Mouse (Mus musculus) macrophage (primary cell): ENCODE results near the gene Msi2. TPM values are rescaled to one million over a fixed set of nuclear protein-coding genes. Genes with fewer than 3 reads are reported as not detected.

Experiments used
- H3K27ac ChIP-seq: fragments of 350-480 bp; formaldehyde crosslinking; 2 replicates; pipeline ENCODE4 v1.9.0; 2021
- H3K36me3 ChIP-seq: fragments of 350-480 bp; formaldehyde crosslinking; 2 replicates; pipeline ENCODE4 v1.9.0; 2021; ENCODE audit errors: inconsistent target
- H3K4me3 ChIP-seq: fragments of 350-480 bp; formaldehyde crosslinking; 2 replicates; pipeline ENCODE4 v1.9.0; 2021; ENCODE audit errors: inconsistent target
- H3K79me2 ChIP-seq: fragments of 350-480 bp; formaldehyde crosslinking; 2 replicates; pipeline ENCODE4 v1.9.0; 2021; ENCODE audit errors: inconsistent target
- WGBS: methylation state at CpG from one replicate; pipeline ENCODE4 v1.1.7; 2026; ENCODE audit warnings: inconsistent platforms; ENCODE audit not compliant: missing documents; 5-methylcytosine and 5-hydroxymethylcytosine counted together
- polyA plus RNA-seq: library from polyadenylated mRNA; stranded (reverse); fragments of 250-400 nt; gene quantifications from 3 replicates; pipeline ENCODE4 v1.2.4, GENCODE M21; 2018; ENCODE audit warnings: inconsistent platforms

Gene Msi2
- polyA plus RNA-seq, 1 experiment from 2014 or later: 5.2 TPM

DNA sequence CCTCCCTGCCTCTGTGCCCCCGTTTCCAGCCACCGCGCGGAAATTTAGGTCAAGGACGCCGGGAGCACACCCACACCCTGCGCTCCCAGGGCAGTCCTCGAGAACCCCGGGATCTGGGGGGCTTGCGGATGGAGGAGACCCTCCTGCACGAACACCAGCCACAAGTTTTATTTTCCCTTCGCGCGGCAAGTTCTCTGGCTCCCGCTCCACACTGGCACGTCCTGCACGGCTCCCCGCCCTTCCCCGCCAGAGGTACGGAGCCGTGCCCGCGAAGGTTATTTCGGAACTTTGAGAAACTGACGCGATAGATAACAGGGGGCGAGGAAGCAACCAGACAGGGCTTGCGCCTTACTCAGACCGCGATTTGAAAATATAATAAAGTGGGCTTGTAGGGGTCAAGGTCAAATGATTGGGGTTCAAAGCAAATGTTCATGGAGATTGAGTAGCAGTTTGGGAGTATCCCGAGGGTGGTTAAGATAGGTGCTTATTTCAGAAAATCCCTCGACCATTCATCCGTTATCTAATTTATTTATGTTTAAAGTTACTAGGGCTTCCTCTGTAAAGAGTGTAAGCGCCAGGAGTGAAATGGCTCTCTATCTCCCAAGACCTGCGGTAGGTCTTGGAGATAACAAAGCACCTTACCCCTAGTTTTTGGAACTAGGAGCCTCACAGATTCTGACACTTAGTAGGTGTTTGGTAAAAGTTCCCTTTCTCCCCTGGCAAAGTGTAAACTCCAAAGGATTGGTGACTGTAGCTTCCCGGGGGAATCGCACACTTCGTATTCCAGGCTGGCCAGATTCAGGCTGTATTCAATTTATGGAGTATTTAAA is 668 bp upstream of the Msi2 start:
- Histone ChIP-seq H3K79me2 (no peaks in the 10 kb centered on the region), H3K36me3 (no peaks in the 10 kb centered on the region), H3K4me3 (peak overlapping the region; percentile 41), H3K27ac (no peak overlapping the region)
- 13% methylated on average over 36 of the region's 38 CpGs for WGBS

DNA sequence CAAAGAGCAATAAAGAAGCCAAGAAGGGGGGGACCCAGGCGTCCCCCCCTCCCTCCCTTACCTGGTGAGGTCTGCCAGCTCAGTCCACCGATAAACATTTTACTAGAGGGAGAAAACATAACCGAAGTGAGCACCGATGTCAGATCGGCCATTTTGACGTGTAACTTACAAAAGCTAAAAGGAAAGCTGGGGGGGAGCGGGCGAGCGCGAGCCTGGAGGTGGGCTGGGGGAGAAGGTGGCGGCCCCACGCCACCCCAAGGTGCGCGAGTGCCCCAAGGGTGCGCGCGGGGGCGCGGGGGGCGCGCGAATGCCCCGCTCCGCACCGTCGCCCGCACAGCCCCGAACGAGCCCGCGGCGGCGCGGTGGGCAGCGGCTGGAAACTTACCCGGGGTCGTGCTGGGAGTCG is 666 bp downstream of the Msi2 start:
- no peak overlapping the region for H3K27ac ChIP-seq
- H3K79me2 ChIP-seq: no peaks in the 10 kb centered on the region
- no peaks in the 10 kb centered on the region for H3K36me3 ChIP-seq
- peak overlapping the region; percentile 52 for H3K4me3 ChIP-seq
- WGBS: 1% methylated on average over 36 of the region's 38 CpGs

DNA sequence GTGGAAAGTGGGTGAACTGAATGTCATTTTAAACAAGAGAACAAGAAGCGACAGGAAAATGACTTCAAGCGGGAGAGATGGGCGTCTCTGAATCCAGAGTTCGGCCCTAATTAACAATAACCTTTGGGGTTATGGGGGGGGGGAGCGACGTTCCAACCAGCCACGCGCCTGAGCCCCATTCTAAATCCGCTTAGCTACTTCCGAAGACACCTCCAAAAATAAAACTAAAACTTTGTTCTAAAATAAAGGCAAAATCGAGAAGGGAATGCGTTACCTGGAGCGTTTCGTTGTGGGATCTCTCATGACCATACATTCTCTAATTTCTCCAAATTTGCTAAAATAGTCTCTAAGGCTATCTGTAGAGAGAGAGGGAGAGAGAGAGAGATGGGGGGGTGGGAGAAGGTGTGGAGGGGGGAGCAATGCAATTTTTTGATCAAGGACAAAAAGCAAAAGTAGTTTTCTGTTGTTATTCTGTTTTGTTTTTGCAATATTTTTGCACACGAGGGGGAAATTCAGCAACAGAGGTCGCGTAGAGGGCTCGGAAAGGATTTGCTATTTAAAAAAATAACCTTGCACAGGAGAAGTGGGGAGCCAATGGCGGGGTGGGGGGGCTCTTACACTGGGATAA is 1.2 kb downstream of the Msi2 start:
- WGBS: 5% methylated on average over 19 of the region's 19 CpGs
- H3K36me3 ChIP-seq: no peaks in the 10 kb centered on the region
- no peak overlapping the region for H3K27ac ChIP-seq

DNA sequence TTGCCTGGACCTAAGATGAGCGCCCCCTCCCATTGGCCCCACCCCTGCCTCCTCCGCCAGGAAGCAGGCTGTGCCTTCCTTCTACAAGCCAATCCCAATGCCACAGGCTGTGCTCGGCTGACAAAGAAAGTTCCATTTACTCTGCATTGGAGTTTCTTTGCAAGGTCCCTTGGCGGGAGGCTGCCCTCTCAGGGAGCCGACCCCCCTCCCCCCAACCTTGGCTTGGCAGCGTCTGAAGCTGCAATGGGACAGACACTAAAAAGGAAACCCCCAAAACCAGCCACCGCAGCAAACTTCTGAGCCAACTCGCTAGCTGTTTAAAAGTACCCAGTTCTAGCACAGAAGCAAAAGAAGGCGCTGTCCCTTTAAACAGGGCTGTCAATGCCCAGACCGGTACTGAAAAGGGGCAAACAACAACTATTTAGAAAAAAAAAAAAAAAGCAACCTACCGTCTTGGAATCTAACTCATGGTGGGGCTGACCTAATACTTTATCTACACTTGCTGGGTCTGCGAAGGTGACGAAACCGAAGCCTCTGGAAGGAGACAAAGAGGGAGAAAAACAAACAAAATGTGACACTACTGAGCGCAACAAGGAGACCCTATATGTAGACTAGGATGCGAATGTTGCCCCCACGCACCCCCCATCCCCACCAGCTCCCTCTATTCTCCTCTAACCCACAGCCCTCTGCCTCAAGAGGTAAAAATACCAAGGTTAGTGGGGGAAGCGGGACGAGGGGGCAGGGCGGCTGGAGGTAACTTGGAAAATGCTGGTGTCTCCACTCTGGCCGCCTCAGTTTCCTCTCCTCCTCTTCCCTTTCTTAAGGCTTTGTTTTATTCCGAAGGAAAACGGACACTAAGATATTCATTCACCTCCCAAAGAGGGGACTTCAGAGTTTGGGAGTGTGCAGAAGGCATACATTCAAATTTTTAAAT is 2.0 kb downstream of the Msi2 start:
- Histone ChIP-seq H3K4me3 (peak overlapping the region; percentile 52), H3K27ac (no peak overlapping the region), H3K79me2 (no peaks in the 10 kb centered on the region), H3K36me3 (no peaks in the 10 kb centered on the region)
- WGBS: 10% methylated on average over 22 of the region's 23 CpGs

More for the DNA sequence above, 1.2 kb downstream of the Msi2 start:
- Histone ChIP-seq H3K4me3 (peak overlapping the region; percentile 52), H3K79me2 (no peaks in the 10 kb centered on the region)

DNA sequence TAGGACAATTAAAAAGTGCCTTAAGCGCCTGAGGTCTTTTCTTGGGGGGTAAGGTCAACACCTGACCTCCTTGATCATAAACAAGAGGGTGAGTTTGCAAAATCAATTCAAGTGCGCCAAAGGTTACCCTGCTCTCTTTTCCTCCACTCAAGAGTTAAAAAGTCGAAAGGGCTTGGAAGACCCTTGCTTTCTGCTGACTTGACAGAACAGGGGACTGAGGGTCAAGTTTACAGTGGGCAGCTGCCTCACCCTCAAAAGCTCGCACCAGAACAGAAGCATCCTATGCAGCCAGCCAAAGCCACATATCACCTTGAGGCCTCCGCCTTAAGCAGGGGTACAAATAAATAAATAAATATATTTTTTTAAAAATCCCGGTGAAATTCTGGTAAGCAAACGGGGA is 3.0 kb downstream of the Msi2 start:
- Histone ChIP-seq H3K4me3 (no peak overlapping the region), H3K27ac (no peak overlapping the region), H3K36me3 (no peaks in the 10 kb centered on the region), H3K79me2 (no peaks in the 10 kb centered on the region)
- 62% methylated on average over 6 of the region's 7 CpGs for WGBS

DNA sequence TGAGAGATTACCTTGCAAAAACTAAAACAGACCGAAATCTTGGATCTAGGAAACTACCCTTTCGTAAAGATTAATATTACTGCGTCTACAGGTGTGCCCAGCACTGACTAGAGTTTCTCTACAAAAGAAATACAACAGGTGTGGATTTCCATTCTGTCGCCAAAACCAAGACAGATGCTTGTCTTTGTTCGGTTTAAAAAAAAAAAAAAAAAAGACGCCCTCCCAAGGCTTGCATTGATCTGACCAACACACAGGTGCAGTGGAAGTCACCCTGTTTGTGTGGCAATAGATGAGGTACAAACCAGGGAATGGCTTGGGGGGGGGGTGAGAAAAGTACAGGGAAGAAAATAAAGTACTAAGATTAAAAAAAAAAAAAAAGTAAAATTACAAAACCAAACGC is 4.2 kb downstream of the Msi2 start:
- H3K27ac ChIP-seq: no peak overlapping the region
- 63% methylated on average over 7 of the region's 7 CpGs for WGBS
- no peaks in the 10 kb centered on the region for H3K36me3 ChIP-seq
- H3K79me2 ChIP-seq: no peaks in the 10 kb centered on the region
- H3K4me3 ChIP-seq: no peak overlapping the region

DNA sequence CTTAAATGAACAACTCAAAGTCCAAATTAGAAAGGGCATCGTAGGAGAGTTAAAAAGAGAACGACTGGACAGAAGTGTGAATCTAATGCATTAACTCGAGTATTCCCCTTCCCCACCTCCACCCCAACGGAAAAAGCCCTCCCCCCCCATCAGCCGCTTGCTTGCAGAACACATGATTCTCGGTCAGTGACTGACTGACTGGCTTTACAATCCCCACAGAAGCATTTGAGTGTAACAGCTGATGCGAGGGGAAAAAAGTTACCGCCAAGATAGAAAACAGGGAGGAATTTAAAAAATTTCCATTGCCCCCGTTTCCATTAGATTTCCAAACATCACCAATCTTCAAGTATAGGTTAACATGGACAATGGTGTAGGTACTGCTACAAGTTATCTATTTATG is 4.8 kb downstream of the Msi2 start:
- Histone ChIP-seq H3K36me3 (no peaks in the 10 kb centered on the region), H3K27ac (no peak overlapping the region), H3K4me3 (no peak overlapping the region), H3K79me2 (no peaks in the 10 kb centered on the region)
- 63% methylated on average over 9 of the region's 9 CpGs for WGBS

DNA sequence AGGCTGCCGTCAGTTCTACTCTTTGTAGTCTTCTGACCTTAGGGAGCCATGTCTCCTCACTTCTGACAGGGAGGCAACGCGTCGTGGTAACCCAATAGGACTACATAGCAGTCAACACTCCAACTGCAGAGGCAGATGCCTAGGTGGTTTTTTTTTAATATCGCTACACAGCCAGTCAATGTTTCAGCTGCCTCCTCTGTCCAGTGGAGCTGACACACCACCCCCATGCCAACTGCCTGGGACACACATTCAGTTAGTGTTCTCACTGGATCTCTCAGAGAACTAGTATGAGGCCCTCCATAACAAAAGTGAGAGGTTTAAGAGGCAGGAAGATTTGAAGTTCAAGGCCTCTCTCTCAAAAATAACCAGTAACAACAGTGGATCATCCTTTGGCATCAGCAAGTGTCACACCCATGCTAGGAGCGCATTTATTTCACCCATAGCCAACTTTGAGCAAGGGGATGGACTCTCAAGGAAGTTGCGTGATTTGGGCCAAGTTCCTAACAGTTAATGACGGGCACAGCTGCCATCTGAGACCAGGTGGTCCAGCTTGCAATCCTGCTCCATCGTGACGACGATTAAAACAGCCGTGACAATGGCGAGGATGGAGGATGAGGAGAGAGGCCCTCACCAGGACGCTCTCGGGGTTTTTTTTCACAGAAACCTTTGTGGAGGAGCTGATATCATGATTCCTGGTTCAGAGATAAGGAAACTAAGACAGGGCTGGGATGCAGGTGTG is 8.3 kb downstream of the Msi2 start:
- H3K36me3 ChIP-seq: no peaks in the 10 kb centered on the region
- H3K79me2 ChIP-seq: no peaks in the 10 kb centered on the region
- WGBS: 94% methylated on average over 15 of the region's 15 CpGs
- no peak overlapping the region for H3K4me3 ChIP-seq
- H3K27ac ChIP-seq: no peak overlapping the region

DNA sequence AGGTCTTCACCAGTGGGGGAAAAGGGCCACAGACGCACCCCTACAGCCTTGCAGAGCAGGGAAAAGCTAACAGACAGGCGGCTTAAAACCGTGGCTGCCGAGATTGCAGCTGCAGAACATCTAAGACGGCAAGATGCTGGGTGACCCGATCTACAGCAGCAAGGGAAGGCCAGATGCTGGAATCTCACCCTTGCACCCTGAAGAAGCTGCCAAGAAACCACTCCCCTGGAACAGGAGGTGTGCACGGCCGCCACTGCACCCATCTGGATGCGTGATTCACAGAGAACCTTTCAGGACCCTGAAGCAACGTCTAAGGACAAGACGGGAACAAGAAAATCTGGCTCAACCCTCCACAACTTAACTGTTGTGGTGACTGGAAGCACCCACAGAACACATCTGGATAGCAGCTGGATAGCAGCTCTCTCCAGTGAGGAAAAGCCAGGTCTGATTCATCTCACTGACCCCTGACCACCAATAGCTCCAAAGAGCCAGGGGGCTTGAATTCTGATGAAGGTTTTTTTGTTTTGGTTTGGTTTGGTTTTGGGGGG is 11.0 kb downstream of the Msi2 start:
- H3K27ac ChIP-seq: no peak overlapping the region
- no peak overlapping the region for H3K4me3 ChIP-seq
- H3K36me3 ChIP-seq: no peaks in the 10 kb centered on the region
- H3K79me2 ChIP-seq: no peaks in the 10 kb centered on the region
- 94% methylated on average over 11 of the region's 11 CpGs for WGBS

DNA sequence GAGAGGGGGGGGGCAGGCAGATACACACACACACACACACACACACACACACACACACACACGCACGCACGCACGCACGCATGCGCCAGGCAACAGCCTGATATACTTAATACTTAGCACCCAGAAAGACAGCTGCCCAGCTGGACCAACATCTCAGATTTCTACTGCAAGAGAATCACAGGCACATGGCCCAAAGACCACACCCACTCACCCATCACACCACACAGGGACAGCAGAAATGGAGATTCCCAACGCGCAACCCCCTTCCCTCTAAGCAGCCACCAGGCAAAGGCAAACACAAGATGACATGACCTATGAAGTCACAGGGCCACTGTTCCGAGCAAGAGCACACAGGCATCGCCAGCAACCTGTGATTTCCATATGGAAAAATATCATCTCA is 13.6 kb downstream of the Msi2 start:
- Histone ChIP-seq H3K27ac (no peak overlapping the region), H3K4me3 (no peak overlapping the region), H3K36me3 (no peaks in the 10 kb centered on the region), H3K79me2 (no peaks in the 10 kb centered on the region)
- WGBS: 100% methylated on average over 4 of the region's 10 CpGs

DNA sequence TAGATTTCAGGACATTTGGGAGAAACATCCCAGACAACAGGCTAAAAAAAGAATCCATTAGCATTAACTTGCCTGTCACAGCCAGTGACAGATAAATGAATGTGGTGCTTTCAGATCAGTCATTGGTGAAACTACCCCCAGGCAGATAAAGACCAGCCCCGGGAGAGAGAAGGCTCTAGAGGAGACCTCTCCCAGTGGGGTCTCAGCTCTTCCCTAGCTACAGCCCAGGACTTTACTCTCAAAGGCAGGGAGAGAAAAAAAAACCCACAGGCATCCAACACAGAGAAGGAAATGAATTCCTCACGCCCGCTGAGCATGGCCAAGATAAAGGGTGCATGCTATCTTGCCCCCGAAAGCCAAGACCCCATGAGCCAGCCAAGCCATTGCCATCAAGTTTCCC is 15.1 kb downstream of the Msi2 start:
- WGBS: 91% methylated on average over 4 of the region's 4 CpGs
- no peaks in the 10 kb centered on the region for H3K36me3 ChIP-seq
- no peak overlapping the region for H3K27ac ChIP-seq
- no peaks in the 10 kb centered on the region for H3K79me2 ChIP-seq
- no peak overlapping the region for H3K4me3 ChIP-seq

DNA sequence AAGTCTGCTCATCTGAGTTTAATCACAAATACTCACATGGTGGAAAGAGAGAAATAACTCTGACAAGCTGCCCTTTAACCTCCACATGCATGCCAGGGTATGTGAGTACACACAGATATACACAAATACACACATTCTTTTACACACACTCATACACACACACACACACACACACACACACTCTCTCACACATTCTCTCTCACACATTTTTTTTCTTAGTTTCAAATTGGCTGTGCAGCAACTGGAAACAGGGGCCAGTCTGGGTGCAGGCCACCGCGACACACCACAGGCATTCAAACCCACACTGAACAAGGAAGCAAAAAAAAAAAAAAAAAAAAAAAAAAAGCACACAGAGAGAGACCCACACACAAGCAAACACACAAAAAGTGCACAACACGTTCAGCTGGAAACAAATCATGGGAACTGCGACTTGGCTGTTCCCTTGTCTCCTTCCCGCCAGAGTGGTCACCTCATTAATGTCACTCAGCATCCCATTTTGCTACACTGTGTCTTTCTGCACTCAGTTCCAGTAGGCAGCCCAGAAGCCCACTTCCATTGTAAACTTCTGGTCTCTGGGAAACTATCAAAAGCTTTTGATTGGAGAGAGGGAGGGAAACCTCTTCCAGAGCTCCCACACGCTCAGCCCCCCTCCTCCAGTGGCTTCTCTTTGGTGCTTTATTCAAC is 16.2 kb downstream of the Msi2 start:
- H3K4me3 ChIP-seq: no peak overlapping the region
- WGBS: 87% methylated on average over 6 of the region's 6 CpGs
- H3K36me3 ChIP-seq: no peaks in the 10 kb centered on the region
- no peak overlapping the region for H3K27ac ChIP-seq
- H3K79me2 ChIP-seq: no peaks in the 10 kb centered on the region

DNA sequence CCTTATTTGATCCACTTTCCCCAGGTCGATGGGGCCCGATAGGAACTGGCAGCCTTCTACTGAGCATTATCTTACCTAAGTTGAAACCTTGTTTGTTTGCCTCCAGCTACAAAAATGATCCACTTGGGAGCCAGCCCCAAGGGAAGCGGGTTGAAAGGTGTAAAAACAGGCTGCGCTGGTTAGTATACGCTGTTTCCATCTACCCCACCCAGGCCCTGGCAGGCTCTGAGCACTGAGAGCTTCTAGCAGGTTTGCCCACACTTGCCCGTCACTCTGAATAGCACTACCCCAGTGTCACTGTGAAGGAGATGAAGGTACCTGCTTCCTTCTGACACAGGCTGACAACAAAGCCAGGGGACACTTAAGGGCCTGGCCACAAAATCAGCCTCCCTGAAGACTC is 17.3 kb downstream of the Msi2 start:
- H3K36me3 ChIP-seq: no peaks in the 10 kb centered on the region
- H3K27ac ChIP-seq: no peak overlapping the region
- 98% methylated on average over 6 of the region's 6 CpGs for WGBS
- no peaks in the 10 kb centered on the region for H3K79me2 ChIP-seq
- H3K4me3 ChIP-seq: no peak overlapping the region
